Mouse (Mus musculus) A20 (cell line): ENCODE data around the gene Crhbp.

Experiments
- DNase-seq: peaks from one replicate; pipeline ENCODE4 v3.0.0-alpha.2; 2011; ENCODE audit warnings: low read depth, low spot score

Crhbp gene

GRCm38 (mm10) chr13:95419204-95419749, 25.4 kb downstream of the Crhbp start:
- peak; percentile 22 for DNase-seq

- no peak for DNase-seq
These were observed 26.0 kb downstream of the Crhbp start for GRCm38 (mm10) chr13:95418575-95419203.

- no peak for DNase-seq
These were observed 32.5 kb downstream of the Crhbp start for GRCm38 (mm10) chr13:95412257-95412656.

- DNase-seq, result no peak
These were observed 51.5 kb downstream of the Crhbp start for GRCm38 (mm10) chr13:95393242-95393641.

- peak; percentile 68 for DNase-seq
These were observed 54.6 kb downstream of the Crhbp start for GRCm38 (mm10) chr13:95389866-95390865.

GRCm38 (mm10) chr13:95388226-95388625, 56.5 kb downstream of the Crhbp start:
- DNase-seq, result no peak

GRCm38 (mm10) chr13:95382418-95382817, 62.3 kb downstream of the Crhbp start:
- DNase-seq, result no peak
